Mouse (Mus musculus) layer of hippocampus, postnatal 36 days (tissue): ENCODE data around the gene Mustn1. TPM values are rescaled to one million over a fixed set of nuclear protein-coding genes. Genes with fewer than 3 reads are reported as not detected.

Experiments
- DNase-seq, 2 experiments: peaks; one replicate each; pipeline ENCODE4 v3.0.0; 2022
- total RNA-seq, 2 experiments: library from RNA; stranded (reverse); gene quantifications; 2 replicates each; pipeline ENCODE4 v1.2.3; 2021

The Mustn1 gene
- total RNA-seq, 2 experiments from 2014 or later: 2.2 to 2.7 TPM

DNA sequence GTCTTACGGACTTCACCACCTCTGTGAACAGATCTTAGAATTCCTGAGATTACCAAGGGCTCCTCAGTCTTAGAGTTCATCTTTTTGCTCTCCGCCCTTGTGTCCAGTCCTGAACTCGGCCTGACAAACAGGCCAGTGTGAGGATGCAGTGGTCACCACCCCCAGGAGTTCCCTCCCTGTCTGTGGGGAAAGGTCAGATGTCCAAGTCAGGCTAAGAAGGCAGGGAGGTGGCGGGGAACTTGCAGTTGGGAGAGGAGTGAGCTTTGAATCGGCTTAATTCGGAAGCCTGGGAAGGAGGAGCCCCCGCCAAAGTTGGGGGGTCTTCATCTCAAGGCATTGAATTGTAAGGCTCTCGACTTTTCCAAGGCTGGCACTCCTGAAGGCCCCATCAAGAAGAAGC lies 1.3 kb downstream of the Mustn1 start:
- DNase-seq: no peak

DNA sequence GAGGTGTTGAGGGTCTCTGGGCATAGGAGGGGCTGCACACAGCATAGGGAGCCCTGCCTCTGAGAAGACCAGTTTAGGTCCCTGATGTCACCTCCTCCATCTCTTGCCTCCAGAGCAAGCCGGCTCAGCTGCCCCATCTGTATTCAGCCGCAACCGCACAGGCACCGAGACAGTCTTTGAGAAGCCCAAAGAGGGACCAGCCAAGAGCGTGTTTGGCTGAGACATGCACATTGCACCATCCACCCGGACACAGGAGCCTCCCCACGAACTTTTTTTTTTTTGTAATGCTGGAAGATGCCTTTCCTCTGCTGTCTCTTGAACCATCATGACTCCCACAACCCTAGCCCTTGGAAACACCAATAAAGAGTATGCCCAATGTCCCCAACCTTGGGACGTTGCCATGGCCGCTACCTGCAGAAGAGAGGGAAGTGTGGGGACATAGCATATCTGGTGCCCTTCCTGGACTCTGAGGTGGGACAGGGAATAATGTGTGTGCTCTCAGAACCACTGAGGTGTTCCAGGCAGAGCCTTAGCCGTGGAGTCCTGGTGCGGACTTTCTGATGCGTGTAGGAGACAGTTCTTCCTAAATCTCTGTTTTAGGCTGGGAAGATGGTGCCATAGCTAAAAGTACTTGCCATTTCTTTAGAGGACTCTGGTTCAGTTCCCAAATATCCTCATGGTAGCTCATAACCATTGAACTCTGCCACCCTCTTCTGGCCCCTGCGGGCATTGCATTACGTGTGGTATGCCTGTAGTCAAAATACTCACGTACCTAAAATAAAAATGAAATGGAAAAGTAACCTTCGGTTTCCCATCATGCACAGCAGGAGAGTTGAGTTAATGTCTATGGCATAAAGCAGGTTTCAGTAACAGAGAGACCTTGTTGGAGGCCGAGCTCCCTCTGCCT lies 2.1 kb downstream of the Mustn1 start:
- DNase-seq: no peak

DNA sequence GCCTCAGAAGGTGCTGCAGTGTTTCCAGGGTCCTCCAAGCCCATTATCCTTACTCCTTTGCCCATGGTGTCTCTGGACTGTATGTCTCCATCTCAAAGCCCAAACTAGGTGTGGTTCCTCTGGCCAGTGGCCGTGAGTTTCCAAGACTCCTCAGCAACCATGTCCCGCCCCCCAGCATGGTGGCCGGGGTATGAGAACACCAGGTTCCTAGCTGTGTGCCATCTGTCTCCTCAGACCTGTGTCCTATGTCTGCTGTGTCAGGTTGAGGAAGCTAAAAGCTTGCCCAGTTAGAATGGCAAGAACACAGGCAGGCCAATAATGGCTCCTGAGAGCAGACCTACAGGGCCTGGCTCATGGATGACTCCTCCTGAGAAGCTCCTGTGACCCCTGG lies 2.7 kb downstream of the Mustn1 start:
- no peak for DNase-seq

DNA sequence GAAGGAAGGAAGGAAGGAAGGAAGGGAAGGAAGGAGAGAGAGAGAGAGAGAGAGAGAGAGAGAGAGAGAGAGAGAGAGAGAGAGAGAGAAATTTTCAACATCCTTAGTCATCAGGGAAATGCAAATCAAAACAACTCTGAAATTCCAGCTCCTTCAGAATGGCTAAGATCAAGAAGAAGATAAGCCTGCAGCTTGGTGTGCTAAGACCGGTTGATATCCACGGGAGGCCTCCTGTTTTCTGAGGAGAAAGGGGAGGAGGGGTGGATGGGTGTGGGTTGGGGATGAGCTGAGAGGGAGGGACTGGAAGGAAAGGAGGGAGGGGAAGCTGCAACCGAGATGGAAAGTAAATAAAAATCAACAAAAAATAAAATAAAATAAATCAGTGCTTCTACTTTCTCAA lies 6.3 kb downstream of the Mustn1 start:
- DNase-seq: no peak

DNA sequence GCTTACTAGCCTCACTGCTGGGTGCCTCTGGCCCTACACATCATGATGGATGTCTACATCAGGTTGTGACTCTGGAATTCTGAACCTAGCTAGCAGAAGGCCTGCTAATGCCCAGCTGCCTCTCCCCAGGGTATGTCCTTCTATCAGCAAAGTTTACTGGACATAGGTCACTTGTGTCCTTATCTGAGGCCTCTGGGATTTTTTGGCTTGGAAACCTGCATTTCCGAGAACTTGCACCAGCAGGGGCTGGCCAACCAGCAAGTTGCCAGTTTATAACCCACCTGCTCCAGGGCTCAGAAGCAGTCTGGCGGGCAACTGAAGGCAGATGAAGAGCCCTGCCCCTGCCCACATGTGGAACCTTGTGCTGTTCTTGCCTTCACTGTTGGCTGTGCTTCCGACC lies 7.2 kb downstream of the Mustn1 start, which contains the start of gene Itih4:
Gene Itih4 (plus strand): TSS at position 273 of the 400 bp plus-strand sequence.
- DNase-seq: no peak

DNA sequence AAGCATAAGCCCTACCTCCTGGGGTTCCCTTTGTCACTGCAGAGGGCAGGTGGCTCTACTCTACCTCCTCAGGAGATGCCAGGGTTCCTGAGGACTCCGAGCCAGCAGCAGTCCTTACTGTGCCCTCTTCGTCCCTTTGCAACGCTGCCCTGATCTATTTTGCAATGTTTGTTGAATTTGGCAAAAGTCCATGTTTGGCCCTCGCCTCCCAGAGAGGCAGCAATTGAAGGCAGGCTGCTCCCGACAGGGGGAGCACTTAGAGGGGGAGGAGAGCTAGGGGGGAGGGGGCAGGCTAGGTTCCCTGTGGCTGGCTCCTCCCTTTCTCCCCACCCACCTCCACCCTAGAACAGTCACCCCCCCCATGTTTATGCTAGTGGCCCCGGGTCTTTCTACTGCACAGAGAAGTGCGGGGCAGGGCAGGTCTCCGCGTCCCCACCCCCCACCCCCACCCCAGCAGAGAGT lies 9.3 kb downstream of the Mustn1 start:
- no peak for DNase-seq

DNA sequence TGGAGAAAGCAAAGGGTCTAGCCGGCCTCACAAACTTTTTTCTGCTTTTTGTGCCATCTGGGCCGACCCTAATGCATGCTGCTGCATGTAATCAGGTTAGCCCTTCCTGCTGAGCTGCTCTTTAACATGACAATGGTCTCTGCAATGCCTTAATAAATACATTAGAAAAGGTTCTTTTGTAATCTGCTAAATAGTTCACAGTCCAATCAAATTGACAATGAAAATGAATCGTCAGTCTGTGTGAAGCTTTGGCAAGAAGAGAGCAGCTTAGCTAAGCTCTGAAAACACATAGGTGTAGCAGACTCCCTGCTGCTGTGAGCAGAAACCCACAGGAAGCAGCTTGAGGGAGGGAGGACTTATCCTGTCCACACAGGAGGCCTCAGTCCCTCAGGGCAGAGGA lies 21.0 kb downstream of the Mustn1 start:
- no peak for DNase-seq

DNA sequence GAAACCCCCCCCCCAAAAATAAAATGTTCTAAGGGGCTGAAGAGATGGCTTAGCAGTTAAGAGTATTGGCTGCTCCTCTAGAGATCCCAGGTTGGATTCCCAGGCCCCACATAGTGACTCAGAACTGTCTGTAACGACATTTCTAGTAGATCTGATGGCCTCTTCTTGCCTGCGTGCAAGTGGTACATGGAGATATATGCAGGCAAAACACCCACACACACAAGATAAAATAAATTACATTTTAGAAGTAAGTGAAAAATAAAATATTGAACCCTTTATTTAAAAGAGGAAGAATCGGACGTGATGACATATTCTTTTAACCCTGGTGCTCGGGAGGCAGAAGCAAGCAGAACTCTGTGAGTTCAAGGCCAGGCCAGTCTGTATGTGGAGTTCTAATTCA lies 23.6 kb downstream of the Mustn1 start:
- no peak for DNase-seq

DNA sequence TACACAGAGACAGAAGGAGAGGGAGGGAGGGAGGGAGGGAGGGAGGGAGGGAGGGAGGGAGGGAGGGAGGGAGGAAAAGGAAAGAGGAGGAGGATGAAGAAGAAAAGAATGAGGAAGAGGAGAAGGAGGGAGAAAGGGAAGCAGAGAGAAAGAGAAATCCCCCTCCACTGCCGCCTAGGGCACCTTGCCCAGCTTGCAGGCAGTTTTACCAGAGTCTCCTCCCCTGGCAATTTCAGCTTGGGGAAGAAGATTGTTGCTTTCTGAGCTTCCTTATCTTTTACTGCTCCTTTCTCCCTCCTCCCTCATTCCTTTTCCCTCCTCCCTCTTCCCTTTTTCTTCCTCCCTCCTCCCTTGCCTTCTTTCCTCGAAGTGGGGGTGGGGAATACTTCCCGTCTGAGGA lies 24.0 kb downstream of the Mustn1 start:
- no peak for DNase-seq

DNA sequence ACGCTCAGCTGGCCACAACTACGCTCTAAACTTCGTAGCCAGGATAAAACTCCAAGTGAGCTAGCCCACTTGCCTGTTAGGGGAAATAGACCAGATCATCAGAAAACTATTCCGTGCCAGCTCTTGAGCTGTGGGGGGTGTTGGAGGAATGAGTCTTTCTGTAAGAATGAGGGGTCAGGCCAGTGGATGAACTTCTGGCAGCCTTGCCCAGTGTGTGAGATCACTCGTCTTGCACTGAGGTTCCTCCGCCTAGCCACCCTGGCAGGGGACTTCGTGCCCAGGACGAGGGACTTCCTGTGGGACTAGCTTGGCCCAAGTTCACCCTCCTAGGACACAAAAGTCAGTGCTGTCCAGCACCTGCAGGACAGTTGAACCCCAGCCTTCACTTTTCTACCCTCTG lies 25.3 kb downstream of the Mustn1 start:
- no peak for DNase-seq

DNA sequence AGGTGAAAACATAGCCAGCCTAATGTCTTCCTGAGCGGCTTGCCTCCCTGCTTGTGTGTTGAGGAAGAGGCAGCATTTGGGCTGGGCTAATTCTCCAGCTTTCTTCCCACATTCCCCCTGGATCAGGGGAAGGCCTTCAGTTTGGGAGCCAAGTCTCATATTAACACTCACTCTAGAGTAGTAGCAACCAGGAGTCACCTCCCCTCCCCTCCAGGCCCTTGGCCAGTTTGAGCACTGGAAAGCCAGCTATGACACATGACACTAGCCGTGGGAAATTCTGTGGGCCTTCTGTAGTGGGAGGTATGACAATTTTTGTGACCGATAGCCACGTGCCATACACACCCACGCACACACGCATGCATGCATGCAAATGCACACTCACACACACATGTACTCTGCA lies 27.0 kb downstream of the Mustn1 start:
- DNase-seq: no peak

DNA sequence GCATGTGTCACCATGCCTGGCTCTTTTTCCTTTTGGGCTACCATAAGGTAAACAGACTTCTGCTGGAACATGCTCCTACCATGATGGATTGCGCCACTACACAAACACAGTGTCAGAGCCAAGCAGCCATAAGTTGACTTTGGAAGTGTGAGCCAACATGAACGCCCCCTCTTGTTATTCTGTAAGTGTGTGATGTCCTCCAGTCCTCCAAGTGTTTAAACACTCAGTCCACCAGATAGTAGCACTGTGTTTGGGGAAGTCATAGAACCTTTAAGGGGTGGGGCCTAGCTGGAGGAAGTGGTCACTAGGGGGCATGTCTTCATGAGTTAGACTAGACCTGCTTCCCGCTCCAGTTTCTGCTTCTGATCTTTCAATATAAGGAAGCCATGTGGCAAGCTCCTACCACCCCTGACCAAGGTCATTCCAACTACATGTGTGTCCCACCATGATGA lies 28.8 kb downstream of the Mustn1 start:
- no peak for DNase-seq

DNA sequence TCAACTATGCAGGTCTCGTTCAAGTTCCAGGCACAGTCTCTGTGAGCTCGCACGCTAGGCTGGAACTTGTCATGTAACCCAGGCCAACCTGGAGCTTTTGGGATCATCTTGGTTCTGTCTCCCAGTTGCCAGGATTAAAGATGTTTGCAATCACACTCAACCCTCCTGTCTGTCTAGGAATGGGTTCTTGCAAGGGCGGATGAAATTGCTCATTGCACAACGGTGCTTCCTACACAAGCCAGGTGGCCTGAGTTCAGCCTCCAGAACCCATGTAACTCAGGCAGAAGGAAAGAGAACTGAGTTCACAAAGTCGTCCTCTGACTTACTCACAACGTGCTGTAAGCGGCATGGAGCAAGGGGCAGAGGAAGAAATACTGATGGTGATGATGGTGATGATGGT lies 32.1 kb downstream of the Mustn1 start:
- DNase-seq: no peak

DNA sequence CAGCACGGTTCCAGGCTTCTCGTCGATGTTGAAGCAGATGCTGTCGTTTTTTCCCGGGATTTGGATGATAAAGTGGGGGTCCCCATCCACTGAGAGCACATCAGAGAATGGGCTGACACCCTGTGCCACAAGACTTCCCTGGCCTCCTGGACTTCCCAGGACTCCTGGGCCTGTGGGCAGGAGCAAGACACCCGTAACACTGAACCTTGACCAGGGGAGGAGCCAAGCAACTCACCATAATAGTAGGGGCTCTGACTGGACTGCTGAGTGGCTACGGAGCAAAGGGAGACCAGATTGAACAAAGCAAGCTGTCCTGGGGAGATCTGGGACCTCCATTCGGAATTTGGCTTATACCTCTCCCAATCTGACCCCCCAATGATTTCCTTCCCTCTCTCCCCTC lies 33.6 kb downstream of the Mustn1 start:
- no peak for DNase-seq

DNA sequence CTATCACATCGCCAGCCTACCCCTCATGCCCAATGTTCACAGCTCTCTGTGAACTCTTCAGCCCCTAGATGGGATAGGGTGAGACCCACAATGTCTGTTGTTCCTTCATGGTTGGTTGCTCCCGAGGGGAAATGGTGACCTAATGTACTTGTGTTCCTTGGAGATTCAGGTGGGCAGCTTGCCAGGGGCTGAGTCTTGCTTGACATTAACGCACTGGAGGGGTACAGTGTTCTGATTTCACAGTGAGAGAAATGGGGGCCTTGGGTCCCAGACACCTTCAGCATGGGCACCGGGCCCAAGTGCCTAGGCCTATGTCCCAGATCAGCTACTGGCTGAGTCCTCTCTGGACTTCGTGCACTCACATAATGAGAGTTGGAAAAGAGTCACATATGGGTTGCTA lies 34.4 kb downstream of the Mustn1 start:
- no peak for DNase-seq

DNA sequence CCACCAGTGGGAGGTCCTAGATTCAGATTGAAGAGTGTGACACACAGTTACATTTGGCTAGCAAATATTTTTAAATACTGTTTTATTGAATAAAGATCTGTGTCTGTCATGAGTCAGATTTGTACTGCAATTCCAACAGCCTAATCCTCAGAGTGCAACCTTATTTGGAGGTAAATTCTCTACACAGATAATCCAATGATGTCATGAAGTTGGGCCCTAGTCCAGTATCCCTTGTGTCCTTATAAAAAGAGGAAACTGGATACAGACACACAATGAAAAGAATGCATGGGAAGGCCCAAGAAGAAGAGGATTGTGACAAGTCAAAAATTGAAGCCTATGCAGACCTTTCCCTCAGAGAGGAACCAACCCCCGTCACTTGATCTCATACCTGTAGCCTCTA lies 37.5 kb downstream of the Mustn1 start:
- no peak for DNase-seq

DNA sequence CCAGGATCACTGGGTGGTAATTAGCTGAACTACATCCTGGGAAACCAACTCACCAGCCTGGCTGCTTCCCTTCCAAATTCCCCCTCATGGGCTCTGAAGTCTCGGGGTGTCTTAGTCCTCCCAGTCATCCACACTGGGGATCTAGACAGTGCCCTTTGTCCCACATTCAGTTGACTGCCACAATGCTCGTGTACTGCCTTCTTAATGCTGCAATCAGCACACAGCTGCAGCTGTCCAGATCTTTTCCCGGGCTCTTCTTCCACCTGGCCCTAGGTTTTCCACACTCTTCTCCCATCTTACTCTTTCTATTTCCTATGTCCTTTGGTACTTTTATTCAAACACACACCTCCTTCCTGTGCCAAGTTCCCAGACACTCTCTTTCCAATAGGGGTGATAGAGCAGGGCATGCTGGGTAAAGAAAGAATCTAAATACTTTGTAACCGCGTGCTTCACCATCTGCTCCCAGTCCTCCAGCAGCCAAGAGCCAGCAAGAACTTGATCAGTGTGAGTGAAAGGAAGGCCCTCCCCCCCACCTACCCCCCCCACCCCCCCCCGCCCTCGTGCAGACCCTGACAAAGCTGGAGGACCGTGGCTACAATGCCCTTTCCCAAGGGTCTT lies 43.2 kb downstream of the Mustn1 start:
- DNase-seq: no peak

DNA sequence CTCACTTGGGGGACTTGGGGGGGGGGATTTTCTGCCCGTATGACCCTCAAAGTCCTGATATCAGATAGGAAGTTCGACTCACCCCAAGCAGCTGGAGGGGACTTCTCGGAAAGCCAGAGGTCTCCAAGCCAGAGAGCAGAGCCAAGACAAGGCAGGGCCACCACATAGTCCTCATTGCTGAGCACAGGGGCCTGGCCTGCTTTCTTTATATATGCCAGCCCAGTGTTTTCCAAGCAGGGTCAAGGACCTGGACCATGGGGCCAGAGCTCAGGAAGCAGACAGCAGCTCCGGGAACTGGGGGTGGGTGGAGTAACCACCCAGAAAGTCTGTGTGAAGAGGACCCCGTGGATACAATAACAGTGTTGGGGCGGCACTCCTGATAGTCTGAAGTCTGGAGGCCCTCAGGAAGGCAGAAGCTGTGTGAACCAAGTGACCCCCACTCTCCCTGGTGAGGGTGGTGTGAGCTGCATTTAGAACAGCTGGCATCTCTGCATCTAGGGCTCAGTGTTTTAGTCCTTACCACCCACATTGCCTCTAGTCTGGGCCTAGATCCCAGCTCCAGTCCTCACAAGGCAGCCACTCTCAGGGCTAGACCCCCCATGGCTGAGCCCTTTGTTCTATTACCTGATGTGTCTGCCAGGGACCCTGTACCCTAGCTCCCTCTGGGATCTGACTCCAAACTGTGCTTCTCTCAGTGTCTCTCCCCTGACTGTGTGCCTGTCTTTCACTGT lies 44.5 kb downstream of the Mustn1 start, which contains the start of gene Itih3:
Gene Itih3 (minus strand): TSS at position 386 of the 731 bp plus-strand sequence.
- DNase-seq: peak; percentile 24 to 31

DNA sequence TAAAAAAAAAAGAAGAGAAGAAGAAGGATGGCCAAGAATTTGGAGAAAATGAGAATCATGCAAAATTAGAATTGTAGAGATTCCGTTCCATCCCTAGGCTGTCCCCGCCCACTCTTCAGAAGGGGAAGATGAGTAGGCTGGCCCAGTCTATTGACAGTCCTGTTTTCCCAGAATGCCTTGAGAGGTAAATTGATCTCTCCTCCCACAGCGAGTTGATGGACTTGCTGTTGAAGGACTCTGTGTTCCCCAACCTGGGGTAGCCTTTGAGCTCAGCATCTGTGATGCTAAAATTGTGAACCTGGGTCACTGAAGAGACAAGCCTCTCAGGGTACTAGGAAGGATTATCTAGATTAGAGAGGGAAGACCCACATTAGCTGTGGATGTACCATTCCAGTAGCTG lies 46.5 kb downstream of the Mustn1 start:
- no peak for DNase-seq

DNA sequence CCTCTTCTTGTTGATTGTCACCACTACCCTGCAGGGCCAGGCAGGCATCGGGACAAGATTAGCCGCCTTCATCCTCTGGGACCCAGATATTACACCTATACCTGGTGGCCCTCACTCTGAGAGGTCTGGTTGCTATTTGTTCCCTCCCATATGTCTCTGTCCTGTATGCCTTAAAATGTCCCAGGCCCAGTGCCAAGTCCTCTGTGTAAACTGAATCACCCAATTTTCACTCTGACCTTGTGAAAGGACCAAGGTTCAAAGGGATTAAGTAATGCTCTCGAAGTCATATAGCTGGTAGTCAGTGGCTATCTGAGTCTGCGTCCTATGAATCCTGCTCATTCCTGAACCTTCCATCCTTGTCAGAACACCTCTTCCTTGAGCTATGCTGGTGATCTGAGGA lies 51.4 kb downstream of the Mustn1 start:
- no peak for DNase-seq
